Mouse (Mus musculus): ENCODE measurements at regions not wholly inside any gene's neighbourhood (a gene's known extent, or its start where the extent isn't known, plus 50 kb on each side); places are given as distances from the start of the nearest gene placed in this dataset.

DNA sequence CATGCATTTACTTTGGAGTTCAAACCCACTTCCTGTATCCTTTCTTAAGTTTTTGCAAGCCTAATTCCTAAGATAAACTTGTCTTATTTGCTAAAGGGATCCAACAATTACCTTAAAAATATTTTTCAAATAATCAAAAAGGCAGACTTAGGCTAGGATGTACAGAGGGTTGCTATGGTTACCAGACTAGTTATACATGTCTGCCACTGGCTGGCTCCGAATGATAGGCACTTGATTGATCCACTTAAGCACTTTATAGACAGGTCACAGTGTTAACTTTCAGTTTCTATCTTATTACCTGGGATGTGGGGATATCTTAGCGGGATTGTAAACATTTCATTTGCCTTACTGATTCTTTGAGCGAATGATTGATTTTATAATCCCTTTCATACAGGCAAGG, 346.6 kb downstream of the Zfp619 start:
- no peak for TF ChIP-seq CTCF (IDR thresholded peaks at IDR 0.05)
- no peak for TF ChIP-seq EP300 (IDR thresholded peaks at IDR 0.05)
